Mouse (Mus musculus) gastrocnemius, postnatal 14 days (tissue): ENCODE results near the gene Ppp1r18. TPM values are rescaled to one million over a fixed set of nuclear protein-coding genes. Genes with fewer than 3 reads are reported as not detected.

ENCODE experiments used
- DNase-seq: peaks from one replicate; pipeline ENCODE4 v3.0.0; 2021; ENCODE audit warnings: mixed read lengths
- intact Hi-C: fragments of 180-260 bp; cut with DNase I; formaldehyde crosslinking; loops from one replicate; pipeline ENCODE4 v1.15.1; 2025; ENCODE audit warnings: low total_unique reads
- microRNA-seq, 2 experiments: library from miRNA; unstranded; fragments of <30 nt; microRNA quantifications; one replicate each; pipeline ENCODE4 v1.2.0; 2021
- total RNA-seq, 2 experiments: library from RNA; stranded (reverse); gene quantifications; 2 replicates each; pipeline ENCODE4 v1.2.3; 2021

Gene Ppp1r18
- total RNA-seq, 2 experiments from 2014 or later = 13.4 to 13.7 TPM

DNA sequence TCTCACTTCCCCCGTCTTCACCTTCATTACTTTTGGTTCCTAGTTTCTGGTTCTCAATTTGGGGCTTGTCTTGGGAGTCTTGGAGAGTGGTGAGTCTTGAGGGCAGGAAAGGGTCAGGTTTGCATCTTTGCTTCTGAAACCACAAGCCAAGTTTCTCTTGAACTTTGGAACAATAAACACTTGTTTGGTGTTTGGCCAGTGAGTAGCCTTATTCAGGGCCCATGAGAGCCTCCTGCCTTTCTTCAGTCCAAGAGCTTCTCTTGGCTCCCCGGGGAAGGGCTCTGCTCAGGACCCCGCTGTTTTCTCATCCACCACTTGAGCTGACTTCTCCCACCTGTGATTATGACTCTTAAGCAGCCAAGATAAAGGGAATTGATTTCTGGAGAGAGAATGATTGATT, 57.2 kb downstream of the Ppp1r18 start:
- intact Hi-C loops = no loop called here
- no peak for DNase-seq

DNA sequence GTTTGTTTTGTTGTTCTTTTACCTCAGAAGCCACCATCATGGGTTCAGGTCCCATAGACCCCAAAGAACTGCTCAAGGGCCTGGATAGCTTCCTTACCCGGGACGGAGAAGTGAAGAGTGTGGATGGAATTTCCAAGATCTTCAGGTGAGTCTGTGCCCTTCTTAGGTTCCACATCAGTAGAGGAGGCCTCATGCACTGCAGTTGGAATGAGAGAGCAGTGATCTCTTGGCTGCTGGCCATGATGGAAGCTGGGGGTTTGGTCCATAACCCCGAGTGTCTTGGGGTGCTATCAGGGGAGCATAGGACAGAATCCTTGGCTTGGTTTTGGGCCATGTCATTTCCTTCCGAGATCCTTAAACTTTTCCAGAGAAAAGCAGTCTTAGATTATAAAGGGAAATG, 57.9 kb downstream of the Ppp1r18 start:
- DNase-seq = no peak
- intact Hi-C loops = no loop called here

Small RNA genes within 50 kb of the gene (microRNA-seq; reads per million reads assigned to microRNA genes)
- 0.64 to 1.0 reads per million in 2 experiments for gene Gm28033
- gene Mir1894 = 0 reads per million in 2 experiments

Other genes with a start within 250 kb of the Ppp1r18 start
- gene Gm9573, start 239.0 kb upstream of the Ppp1r18 start, total RNA-seq = not detected
- gene Mucl3, start 221.9 kb upstream of the Ppp1r18 start, total RNA-seq = not detected
- 10 to 100 TPM; 15.7 to 16.6 TPM for gene Vars2, start 198.0 kb upstream of the Ppp1r18 start, total RNA-seq
- 10 to 100 TPM; 16.1 to 19.4 TPM for gene Gtf2h4, start 191.9 kb upstream of the Ppp1r18 start, total RNA-seq
- gene Ddr1, start 161.0 kb upstream of the Ppp1r18 start, total RNA-seq = 10 to 100 TPM; 20.3 to 23.4 TPM
- 1 to 10 TPM; 4.6 to 5.4 TPM for gene Ier3, start 43.9 kb upstream of the Ppp1r18 start, total RNA-seq
- gene Flot1, start 42.4 kb upstream of the Ppp1r18 start, total RNA-seq = 10 to 100 TPM; 39.2 to 40.3 TPM
- gene Tubb5, start 27.3 kb upstream of the Ppp1r18 start, total RNA-seq = 100 to 1,000 TPM in 1 of 2 experiments, 10 to 100 TPM in 1; 95.6 to 123 TPM
- 1 to 10 TPM; 5.4 to 6.9 TPM for gene Mdc1, start 24.1 kb upstream of the Ppp1r18 start, total RNA-seq
- gene Nrm, start 4.3 kb upstream of the Ppp1r18 start, total RNA-seq = 1 to 10 TPM; 4.8 TPM
- 10 to 100 TPM; 10.5 to 11.9 TPM for gene Dhx16, start 14.2 kb downstream of the Ppp1r18 start, total RNA-seq
- gene 2310061I04Rik, start 31.8 kb downstream of the Ppp1r18 start, total RNA-seq = 10 to 100 TPM; 55.3 to 65.1 TPM
- gene Atat1, start 44.5 kb downstream of the Ppp1r18 start, total RNA-seq = 1 to 10 TPM; 3.5 to 4.3 TPM
- 10 to 100 TPM; 51.6 to 51.9 TPM for gene Mrps18b, start 50.8 kb downstream of the Ppp1r18 start, total RNA-seq
- 10 to 100 TPM; 26.0 to 28.3 TPM for gene Ppp1r10, start 50.8 kb downstream of the Ppp1r18 start, total RNA-seq
- 10 to 100 TPM; 64.1 to 66.7 TPM for gene Abcf1, start 104.2 kb downstream of the Ppp1r18 start, total RNA-seq
- gene Gnl1, start 114.3 kb downstream of the Ppp1r18 start, total RNA-seq = 10 to 100 TPM; 16.3 to 19.0 TPM
- gene Prr3, start 114.6 kb downstream of the Ppp1r18 start, total RNA-seq = 1 to 10 TPM; 4.2 to 5.0 TPM
- under 1 TPM; 0.62 to 0.93 TPM for gene H2-T24, start 155.0 kb downstream of the Ppp1r18 start, total RNA-seq
- gene H2-T23, start 167.3 kb downstream of the Ppp1r18 start, total RNA-seq = 1 to 10 TPM; 6.4 to 7.7 TPM
- gene H2-T22, start 177.2 kb downstream of the Ppp1r18 start, total RNA-seq = 1 to 10 TPM; 5.7 to 6.3 TPM
- not detected for gene Gm6034, start 177.4 kb downstream of the Ppp1r18 start, total RNA-seq
- gene Gm11127, start 192.8 kb downstream of the Ppp1r18 start, total RNA-seq = 1 to 10 TPM in 1 of 2 experiments, under 1 TPM in 1; 0.92 to 1.0 TPM